Mouse (Mus musculus) adrenal gland, adult 18-20 months (tissue): ENCODE data around the gene Sertad2. TPM values are rescaled to one million over a fixed set of nuclear protein-coding genes. Genes with fewer than 3 reads are reported as not detected.
A peak's percentile ranks its signal among the peaks of the same experiment; 100 is the strongest.

Experiments used
- DNase-seq, 2 experiments: peaks; one replicate each; pipeline ENCODE4 v3.0.0; 2021 to 2022; ENCODE audit warnings: low spot score in 2 of 2
- total RNA-seq, 2 experiments: library from RNA; stranded (reverse); gene quantifications; 1 replicate in 1 of 2; 2 replicates in 1 of 2; pipeline ENCODE4 v1.2.3; 2021

Sertad2 gene
- total RNA-seq, 2 experiments from 2014 or later, result 9.4 to 10.8 TPM

DNA sequence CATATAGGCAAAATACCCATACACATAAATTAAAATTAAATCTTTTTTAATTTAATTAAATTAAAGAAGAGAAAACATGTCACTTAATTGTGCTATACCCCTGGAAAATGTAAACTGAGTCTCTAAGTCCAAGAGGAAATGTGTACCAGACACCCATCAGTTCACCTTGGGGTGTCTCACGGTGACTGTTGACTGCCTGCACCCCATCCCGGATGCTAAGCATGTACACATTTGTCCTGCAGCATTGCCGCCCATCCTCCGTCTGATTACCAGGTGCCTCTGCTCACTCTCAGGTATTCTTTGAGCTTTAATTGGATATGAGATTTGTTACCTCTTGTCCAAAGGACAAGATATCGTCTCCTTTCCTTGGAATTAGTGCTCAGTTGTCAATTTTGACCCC, 99.3 kb downstream of the Sertad2 start:
- no peak for DNase-seq

DNA sequence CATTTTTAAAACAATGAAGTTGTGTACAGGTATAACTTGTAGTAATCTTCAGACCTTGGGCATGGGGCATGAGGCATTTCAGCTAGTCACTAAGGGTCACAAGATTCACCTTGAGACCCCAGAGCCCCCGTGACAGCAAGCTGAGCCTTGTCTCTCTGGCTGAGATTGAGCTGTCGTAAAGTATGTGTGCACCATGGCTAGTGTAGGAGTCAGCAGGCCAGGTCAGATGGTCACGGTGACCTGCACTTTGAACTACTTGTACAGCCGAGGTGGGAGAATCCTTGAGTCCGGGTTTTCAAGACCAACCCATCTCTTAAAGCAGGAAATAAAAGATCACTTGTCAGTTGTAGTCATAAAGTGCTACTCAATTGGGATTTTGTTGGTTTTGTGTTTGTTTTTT, 100.1 kb downstream of the Sertad2 start:
- DNase-seq, result no peak

DNA sequence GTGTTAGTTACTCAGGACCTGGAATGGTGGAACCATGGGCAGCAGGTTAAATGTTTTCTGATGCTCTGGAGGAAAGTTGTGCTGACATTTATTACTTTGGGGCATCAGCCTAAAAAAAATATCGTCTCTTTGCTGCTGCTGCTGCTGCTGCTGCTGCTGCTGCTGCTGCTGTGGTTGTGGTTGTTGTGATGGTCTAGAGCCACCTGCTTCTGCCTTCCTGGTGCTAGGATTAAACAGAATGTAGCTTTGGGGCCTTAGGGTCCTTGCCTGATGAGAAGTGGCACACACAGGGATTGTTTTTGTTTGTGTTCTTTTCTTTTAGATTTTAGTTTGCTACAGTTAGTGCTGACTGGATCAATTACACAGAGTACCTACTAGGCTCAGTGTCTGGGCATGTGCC, 101.1 kb downstream of the Sertad2 start:
- no peak for DNase-seq

DNA sequence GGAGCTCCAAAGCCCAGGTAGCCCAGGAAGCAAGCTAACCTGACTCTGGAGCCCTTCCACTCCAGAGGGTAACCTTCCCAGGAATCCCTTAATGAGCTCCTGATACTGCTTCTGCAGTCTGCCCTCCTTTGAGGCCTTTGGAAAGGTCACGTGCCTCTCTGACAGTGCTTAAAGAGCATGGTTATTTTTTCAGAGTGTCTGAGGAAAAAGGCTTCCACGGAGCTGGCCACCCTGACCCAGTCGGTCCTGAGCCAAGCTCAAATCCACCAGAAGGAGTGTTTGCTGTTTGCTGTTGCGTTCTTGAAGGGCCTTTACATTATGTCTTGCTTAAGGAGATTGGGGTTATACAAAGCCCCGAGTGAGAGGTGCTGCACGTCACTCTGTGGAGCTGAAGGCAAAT, 101.8 kb downstream of the Sertad2 start:
- no peak for DNase-seq

DNA sequence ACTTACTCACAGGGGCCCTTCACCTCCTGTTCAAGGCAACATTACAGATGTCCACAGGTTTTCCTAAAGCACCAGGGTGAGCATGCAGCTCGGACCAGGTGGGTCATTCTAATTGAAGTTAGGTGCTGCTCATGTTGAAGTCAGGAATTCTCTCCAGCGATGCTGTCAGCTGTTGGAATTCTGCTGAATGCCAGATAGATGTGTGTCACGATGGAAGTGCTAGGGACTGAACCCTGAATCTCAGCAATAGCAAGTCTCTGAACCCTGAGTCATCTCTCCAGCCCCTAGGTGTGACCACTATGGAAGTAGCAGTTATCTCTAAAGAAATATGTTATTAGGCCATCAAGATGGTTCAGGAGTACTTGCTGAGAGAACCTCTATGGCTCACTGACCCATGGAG, 102.5 kb downstream of the Sertad2 start:
- no peak for DNase-seq

DNA sequence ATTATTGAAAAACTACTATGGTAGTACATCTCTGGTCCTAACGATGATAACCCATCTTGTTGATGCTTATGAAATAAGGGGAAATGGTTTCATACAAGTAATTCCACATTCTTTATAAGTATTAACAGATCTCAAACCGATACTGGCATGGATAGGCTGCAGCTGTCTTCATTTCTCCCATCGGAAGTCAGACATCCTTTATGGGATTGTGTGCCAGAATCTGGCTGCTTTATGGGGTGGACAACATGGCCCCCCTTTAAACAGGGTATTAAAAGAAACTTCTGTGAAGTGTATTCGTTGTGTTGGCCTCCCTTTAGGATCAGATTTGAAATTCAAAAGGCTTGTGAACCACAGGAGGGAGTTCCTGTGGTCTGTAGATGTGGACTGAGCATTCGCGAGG, 103.1 kb downstream of the Sertad2 start:
- DNase-seq, result no peak

DNA sequence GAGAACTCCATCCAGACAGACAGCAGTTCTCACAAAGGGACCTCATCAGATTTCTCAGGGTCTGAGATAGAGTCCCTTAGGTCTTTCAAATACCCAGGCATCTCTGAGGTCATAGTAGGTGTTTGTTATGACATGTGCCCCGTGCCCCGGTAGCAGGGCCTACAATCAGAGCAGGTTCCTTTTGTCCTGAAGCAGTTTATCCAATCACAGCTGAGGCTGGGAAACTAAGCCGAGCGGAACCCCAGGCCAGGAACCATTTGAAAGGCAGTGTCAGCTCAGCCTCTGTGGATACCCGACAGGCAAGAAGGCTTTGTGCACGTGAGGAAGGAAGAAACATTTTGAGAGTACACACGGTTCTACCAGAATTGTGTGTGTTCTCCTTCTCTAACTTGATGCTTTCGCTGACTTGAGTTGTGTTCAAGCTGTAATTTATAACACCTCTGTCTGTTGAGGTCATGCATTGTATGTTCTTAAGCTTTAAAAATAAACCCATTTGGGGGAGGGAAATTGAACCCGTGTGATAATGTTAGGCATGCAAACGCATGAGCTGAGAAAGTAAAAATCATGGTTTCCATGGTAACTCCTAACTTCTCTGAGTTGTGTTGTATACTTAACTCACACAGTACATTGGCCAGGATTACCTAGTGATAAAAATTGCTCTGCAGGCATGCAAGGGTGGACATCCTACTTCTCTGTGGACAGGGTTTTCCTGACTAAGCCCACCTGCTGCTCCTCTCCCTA, 104.1 kb downstream of the Sertad2 start:
- no peak for DNase-seq

GRCm38 (mm10) chr11:20647902-20648625, 105.0 kb downstream of the Sertad2 start:
- peak in 1 of 2 experiments; percentile 34 for DNase-seq

DNA sequence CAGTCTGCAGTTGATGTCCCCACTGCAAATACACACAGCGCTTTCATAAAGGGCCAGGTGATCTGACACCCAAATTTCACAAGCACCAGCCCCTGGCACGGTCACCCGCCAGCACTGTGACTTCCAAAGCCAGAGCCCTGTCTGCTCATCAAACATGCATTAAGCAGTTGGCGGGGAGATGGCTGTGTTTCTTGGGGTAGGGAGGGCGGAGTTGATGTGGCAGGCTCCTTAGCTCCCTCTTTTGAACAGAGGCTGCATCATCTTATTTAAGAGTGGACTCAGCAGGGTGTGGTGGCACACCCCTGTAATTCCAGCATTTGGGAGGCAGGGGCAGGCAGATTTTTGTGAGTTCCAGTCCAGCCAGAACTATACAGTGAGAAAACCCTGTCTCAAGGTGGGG, 106.4 kb downstream of the Sertad2 start:
- DNase-seq, result no peak

- no peak for DNase-seq
These were observed 107.1 kb downstream of the Sertad2 start for GRCm38 (mm10) chr11:20650006-20650639.

DNA sequence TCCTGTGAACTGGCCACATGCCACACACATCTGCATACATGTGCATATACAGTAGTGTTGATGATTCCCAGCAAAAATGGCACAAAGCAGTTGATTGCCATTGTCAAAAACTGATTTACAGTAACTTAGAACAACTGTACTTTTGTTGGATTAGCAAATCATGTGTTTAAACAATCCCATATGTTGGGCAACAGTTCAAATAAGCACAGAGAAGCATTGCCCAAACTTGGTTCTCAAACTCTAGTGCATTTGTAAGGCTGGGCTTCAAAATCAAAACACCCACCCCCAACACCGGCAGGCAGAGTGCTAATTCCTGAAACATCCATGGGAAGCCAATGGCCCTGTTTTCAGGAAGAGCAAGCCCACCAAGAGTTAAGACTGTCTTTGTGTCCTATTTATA, 108.1 kb downstream of the Sertad2 start:
- no peak for DNase-seq

GRCm38 (mm10) chr11:20655795-20656710, 113.0 kb downstream of the Sertad2 start:
- DNase-seq, result no peak

DNA sequence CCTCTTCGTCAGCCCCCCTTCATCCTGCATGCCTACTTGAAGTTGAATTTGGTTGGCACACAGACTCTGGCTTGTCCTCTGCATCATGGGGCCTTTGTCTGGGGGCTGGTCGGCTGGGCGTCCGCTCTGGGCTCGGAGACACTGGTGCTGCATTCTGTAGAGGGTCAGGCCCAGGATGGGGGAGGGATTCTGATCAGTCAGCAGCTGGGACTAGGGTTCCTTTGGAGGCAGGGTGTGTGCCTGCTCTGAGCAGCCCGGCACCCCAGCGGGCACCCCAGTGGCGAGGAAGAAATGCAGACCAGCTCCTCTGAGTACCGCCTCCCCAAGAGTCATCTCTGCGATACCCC, 113.6 kb downstream of the Sertad2 start:
- no peak for DNase-seq

- no peak for DNase-seq
These were observed 116.0 kb downstream of the Sertad2 start for GRCm38 (mm10) chr11:20659094-20659493.

DNA sequence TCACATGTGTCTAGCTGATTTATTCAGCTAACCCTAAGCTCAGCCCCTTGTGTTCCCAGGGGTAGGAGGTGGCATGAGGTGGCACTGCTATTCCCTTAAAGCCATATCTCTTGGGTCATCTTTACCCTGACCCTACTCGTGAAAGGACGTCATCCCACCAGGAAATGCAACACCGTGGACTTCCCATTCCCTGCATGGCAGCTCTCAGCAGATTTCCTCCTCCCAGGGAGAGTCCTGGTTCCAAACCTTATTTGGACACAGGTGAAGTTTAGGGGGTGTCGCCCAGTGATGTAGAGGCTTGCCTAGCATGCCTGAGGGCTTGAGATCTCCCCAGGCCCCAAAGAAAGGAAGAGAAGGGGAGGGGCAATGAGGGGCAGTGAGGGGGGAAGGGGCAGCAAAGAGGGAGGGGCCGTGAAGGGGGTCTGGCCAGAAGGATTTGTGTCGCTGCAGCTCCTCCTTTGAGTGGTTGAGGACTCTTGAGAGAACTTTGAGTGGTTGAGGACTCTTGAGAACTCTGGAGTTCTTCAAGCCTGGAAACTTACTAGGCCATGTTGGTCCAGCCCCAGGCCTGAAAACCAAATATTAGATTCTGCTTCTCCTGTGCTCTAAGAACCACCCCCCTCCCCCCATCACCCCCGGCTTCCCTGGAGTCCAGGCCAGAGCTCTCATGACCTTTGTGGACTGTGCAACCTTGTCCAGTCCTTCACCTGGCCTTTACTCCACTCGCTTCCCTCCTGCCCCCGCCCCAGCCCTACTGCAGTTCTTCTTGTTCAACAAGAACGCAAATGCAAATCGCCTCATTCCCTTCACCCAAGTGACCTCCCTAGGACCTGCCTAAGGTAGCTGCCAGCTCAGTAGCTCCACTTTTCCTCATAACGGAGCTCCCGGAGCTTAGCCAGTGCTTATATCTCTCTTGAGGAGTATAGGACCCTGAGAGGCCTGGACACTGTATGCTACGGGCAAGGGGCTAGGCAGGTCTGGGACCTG, 117.4 kb downstream of the Sertad2 start:
- no peak for DNase-seq

DNA sequence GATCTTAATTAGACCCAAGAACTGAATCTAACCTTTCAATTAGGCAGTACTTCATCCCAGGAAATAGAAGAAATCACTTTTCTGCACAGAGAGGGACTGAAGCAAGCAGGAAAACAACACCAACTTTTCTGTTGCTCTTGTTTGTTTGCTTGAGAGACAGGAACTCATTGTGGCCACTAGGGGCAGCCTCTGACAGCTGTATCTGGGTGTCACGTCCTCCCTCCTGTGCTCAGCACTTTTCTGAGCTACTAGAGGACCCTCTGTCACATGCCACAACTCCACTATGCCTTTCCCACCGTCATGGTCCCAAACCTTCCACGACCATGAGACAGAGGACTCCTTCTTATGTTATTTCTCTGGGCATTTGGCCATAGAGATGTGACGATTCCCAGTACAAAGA, 118.6 kb downstream of the Sertad2 start:
- DNase-seq, result no peak

DNA sequence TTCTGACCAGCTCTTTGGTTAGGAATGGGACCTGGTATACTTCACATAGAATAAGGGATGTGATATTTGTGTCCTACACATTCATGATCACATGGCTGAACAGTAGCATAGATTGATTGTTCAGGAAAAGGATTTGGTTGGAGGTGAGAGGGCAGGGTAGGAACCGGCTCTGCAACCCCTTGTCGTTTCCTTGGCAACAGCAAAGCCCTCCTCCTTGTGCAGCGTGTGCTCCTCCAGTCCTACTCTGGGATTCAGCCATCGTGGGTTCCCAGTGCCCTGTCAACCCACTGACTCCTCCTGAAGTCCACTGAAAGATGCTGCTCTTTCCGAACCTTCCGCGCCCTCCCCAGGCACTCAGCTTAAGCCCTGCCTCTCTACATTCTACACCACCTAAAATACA, 119.8 kb downstream of the Sertad2 start:
- DNase-seq, result no peak

GRCm38 (mm10) chr11:20663580-20664198, 120.6 kb downstream of the Sertad2 start:
- no peak for DNase-seq

DNA sequence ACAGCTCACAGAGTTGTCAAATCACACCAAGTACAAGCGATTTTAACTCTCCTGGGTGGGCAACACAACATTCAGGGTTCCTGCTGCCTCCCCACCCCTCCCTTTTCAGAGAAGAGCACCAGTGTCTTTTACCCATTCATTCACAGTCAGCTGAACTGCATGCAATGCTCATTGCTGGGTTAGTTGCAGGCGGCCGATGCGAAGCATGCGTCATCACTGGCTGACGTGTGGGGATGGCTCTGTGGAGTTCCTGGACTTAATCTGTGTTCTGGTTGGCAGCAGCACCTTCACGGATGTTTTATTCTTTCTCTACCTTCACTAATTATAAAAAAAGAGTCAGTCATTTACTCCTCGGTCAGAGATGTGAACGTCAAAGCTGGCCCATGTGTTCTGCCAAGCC, 121.8 kb downstream of the Sertad2 start:
- DNase-seq, result no peak
